Mouse (Mus musculus) forelimb bud, embryonic 11.5 days (tissue): Measurements from ENCODE around the gene Dph7.
A peak's percentile ranks its signal among the peaks of the same experiment; 100 is the strongest.
"Not testable (repeated sequence)": the region's sequence is repeated elsewhere in the genome, so short reads cannot be mapped to it uniquely, and the experiment has no call there.

Experiments
- DNase-seq: peaks from one replicate; pipeline ENCODE4 v3.0.0-alpha.2; 2012; ENCODE audit warnings: low read depth, low spot score

Gene Dph7

GRCm38 (mm10) chr2:24970386-24970785 is 8.2 kb downstream of the Dph7 start:
- no peak for DNase-seq

GRCm38 (mm10) chr2:24974452-24974851 is 12.3 kb downstream of the Dph7 start:
- not testable (repeated sequence) for DNase-seq

- DNase-seq = peak; percentile 96
These were observed 12.9 kb downstream of the Dph7 start, which contains the start of gene Mrpl41 for GRCm38 (mm10) chr2:24974906-24975703. TSS of gene Mrpl41 (minus strand) at chr2:24975098.

GRCm38 (mm10) chr2:24975704-24976297 is 13.6 kb downstream of the Dph7 start, which contains the start of gene Pnpla7:
TSS of gene Pnpla7 (plus strand) at chr2:24976033.
- peak; percentile 71 for DNase-seq

- no peak for DNase-seq
These were observed 14.8 kb downstream of the Dph7 start for GRCm38 (mm10) chr2:24976960-24977359.

- no peak for DNase-seq
These were observed 25.6 kb downstream of the Dph7 start for GRCm38 (mm10) chr2:24987762-24988161.

GRCm38 (mm10) chr2:24995332-24995731 is 33.1 kb downstream of the Dph7 start:
- no peak for DNase-seq

GRCm38 (mm10) chr2:24996471-24996870 is 34.3 kb downstream of the Dph7 start:
- no peak for DNase-seq

- peak; percentile 32 for DNase-seq
These were observed 38.5 kb downstream of the Dph7 start for GRCm38 (mm10) chr2:25000544-25001235.

GRCm38 (mm10) chr2:25003946-25004786 is 42.0 kb downstream of the Dph7 start:
- DNase-seq = no peak

GRCm38 (mm10) chr2:25006767-25007166 is 44.6 kb downstream of the Dph7 start:
- DNase-seq = no peak

- DNase-seq = no peak
These were observed 46.0 kb downstream of the Dph7 start for GRCm38 (mm10) chr2:25008250-25008649.
